Mouse (Mus musculus) neural tube, embryonic 13.5 days (tissue): ENCODE data around the gene Lcmt2. TPM values are rescaled to one million over a fixed set of nuclear protein-coding genes. Genes with fewer than 3 reads are reported as not detected.
"Not testable (repeated sequence)": the region's sequence is repeated elsewhere in the genome, so short reads cannot be mapped to it uniquely, and the experiment has no call there.

ENCODE experiments used
- ATAC-seq: fragments of 200-750 bp; cut with Nextera tagmentation; 2 replicates; pipeline ENCODE4 v1.8.0; 2017; ENCODE audit warnings: low read depth, mild to moderate bottlenecking, moderate TSS enrichment, moderate library complexity
- H3K27ac ChIP-seq: fragments of 300-500 bp; sonication (generic); replicated peaks from 2 replicates; pipeline ENCODE4 v1.5.1; 2015; ENCODE audit warnings: moderate library complexity, mild to moderate bottlenecking, inconsistent platforms
- H3K27me3 ChIP-seq: fragments of 300-500 bp; sonication (generic); 2 replicates; pipeline ENCODE4 v1.6.1; 2015; ENCODE audit warnings: mild to moderate bottlenecking, inconsistent platforms
- H3K36me3 ChIP-seq: fragments of 300-500 bp; sonication (generic); 2 replicates; pipeline ENCODE4 v1.6.1; 2015; ENCODE audit warnings: mild to moderate bottlenecking, inconsistent platforms
- H3K4me1 ChIP-seq: fragments of 300-500 bp; sonication (generic); replicated peaks from 2 replicates; pipeline ENCODE4 v1.6.1; 2015; ENCODE audit warnings: inconsistent platforms
- H3K4me2 ChIP-seq: fragments of 300-500 bp; sonication (generic); 2 replicates; pipeline ENCODE4 v1.6.1; 2015; ENCODE audit warnings: inconsistent platforms, mild to moderate bottlenecking, moderate library complexity
- H3K4me3 ChIP-seq: fragments of 300-500 bp; sonication (generic); 2 replicates; pipeline ENCODE4 v1.5.1; 2015; ENCODE audit warnings: mild to moderate bottlenecking, inconsistent platforms
- H3K9ac ChIP-seq: fragments of 300-500 bp; sonication (generic); 2 replicates; pipeline ENCODE4 v1.6.1; 2015; ENCODE audit warnings: moderate library complexity, mild to moderate bottlenecking, inconsistent platforms
- H3K9me3 ChIP-seq: fragments of 300-500 bp; sonication (generic); 2 replicates; pipeline ENCODE4 v1.6.1; 2016; ENCODE audit warnings: inconsistent platforms
- WGBS: fragments of 180-500 bp; shearing (Covaris S2); methylation state at CpG from one replicate; pipeline ENCODE4 v1.1.7; 2015; 5-methylcytosine and 5-hydroxymethylcytosine counted together
- polyA plus RNA-seq: library from polyadenylated mRNA; unstranded; fragments of >200 nt; fragmentation: Nextera tagmentation; extraction: Ambion mirVana; gene quantifications from 2 replicates; pipeline ENCODE4 v1.2.1, GENCODE M21; 2015

The Lcmt2 gene
- polyA plus RNA-seq, 1 experiment from 2014 or later: 21.2 TPM

DNA sequence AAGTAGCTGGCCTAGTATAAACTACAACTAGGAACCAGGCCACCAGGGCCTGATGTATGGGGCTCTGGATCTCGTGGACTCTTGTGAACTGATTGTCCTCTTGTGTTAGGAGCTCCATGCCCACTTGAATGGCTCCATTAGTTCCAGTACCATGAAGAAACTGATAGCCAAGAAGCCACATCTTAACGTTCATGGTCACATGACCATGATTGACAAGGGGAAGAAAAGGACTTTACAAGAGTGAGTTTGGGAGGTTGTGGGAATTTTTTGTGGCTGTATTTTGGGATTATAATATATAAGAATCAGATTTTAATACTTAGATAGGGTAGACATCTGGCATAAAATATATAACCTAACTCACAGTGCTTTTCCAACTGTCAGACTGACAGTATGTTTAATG lies 2.0 kb upstream of the Lcmt2 start:
- Histone ChIP-seq H3K4me2 (no peak overlapping the region), H3K9me3 (no peaks in the 10 kb centered on the region), H3K27ac (no peak overlapping the region), H3K36me3 (peaks cover 46% of the 10 kb centered on the region), H3K4me3 (no peak overlapping the region), H3K4me1 (peaks cover 35% of the 10 kb centered on the region), H3K9ac (no peak overlapping the region), H3K27me3 (no peaks in the 10 kb centered on the region)
- 41% methylated on average over 2 of the region's 2 CpGs for WGBS
- no peak for ATAC-seq

DNA sequence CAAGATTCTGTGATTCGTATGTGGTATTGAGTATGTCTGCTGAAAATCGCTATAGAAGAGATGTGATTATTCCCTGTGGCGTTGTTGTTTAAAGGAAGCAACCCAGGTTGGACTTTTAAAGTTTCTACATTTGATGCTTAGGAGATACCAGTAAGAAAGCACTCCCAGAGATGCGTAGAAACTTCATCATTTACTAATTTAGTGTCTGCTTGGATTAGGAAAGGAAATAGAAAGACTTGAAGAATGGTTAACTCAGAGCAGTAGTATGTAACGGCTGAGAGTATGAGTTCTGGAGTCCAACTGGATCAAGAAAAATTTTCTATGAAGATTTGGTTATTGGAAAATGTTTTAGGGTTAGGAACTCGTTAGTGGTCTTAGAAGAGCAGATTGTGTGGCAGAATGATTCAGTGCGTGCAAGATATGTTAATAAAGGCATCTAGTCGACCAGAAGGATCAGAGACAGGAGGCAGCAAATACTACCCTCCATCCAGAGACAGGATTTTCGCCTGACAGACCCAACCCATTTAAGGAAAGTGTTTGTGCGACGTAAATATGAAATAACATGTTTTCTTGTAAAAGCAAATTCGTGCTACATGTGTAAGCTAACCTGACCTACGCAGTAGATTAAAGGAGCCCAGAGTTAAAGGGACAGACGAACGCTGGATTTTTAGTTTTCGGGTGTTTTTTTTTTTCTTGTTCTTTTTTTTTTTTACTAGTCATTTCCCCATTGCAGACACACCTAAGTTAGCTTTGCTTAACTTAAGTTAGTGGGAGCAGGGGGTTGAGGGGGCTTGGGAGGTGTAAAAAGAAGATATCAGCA lies 973 bp upstream of the Lcmt2 start:
- Histone ChIP-seq H3K4me2 (peak overlapping the region; percentile 81), H3K9ac (peak overlapping the region; percentile 92), H3K27me3 (no peaks in the 10 kb centered on the region), H3K36me3 (peaks cover 40% of the 10 kb centered on the region), H3K4me1 (peaks cover 39% of the 10 kb centered on the region), H3K4me3 (peak overlapping the region; percentile 67), H3K9me3 (no peaks in the 10 kb centered on the region), H3K27ac (peak overlapping the region; percentile 98)
- no peak for ATAC-seq
- WGBS: 77% methylated on average over 16 of the region's 16 CpGs

- ATAC-seq: peak; percentile 53; the same call in 1 of the 2 replicates
- peak overlapping the region; percentile 98 for H3K27ac ChIP-seq
- no peaks in the 10 kb centered on the region for H3K9me3 ChIP-seq
- 41% methylated on average over 29 of the region's 29 CpGs for WGBS
- peaks cover 35% of the 10 kb centered on the region for H3K36me3 ChIP-seq
- no peaks in the 10 kb centered on the region for H3K27me3 ChIP-seq
- peak overlapping the region; percentile 81 for H3K4me2 ChIP-seq
- peak overlapping the region; percentile 67 for H3K4me3 ChIP-seq
- peaks cover 39% of the 10 kb centered on the region for H3K4me1 ChIP-seq
- H3K9ac ChIP-seq: peak overlapping the region; percentile 92
Observed at GRCm38 (mm10) chr2:121139266-121140017, 1.0 kb downstream of the Lcmt2 start.

- H3K9me3 ChIP-seq: no peaks in the 10 kb centered on the region
- H3K27ac ChIP-seq: no peak overlapping the region
- H3K4me1 ChIP-seq: peaks cover 39% of the 10 kb centered on the region
- H3K4me3 ChIP-seq: no peak overlapping the region
- WGBS: 97% methylated on average over 4 of the region's 4 CpGs
- H3K27me3 ChIP-seq: peaks cover 2% of the 10 kb centered on the region; the same call in 1 of the 2 replicates
- no peak overlapping the region for H3K4me2 ChIP-seq
- ATAC-seq: no peak
- no peak overlapping the region for H3K9ac ChIP-seq
- peaks cover 22% of the 10 kb centered on the region for H3K36me3 ChIP-seq
Observed at GRCm38 (mm10) chr2:121137371-121137770, 3.1 kb downstream of the Lcmt2 start.

- ATAC-seq: no peak
- H3K27me3 ChIP-seq: peaks cover 2% of the 10 kb centered on the region; the same call in 1 of the 2 replicates
- H3K9ac ChIP-seq: no peak overlapping the region
- 72% methylated on average over 1 of the region's 1 CpGs for WGBS
- peaks cover 8% of the 10 kb centered on the region for H3K4me1 ChIP-seq
- H3K27ac ChIP-seq: no peak overlapping the region
- no peak overlapping the region for H3K4me3 ChIP-seq
- no peaks in the 10 kb centered on the region for H3K9me3 ChIP-seq
- no peak overlapping the region for H3K4me2 ChIP-seq
- peaks cover 12% of the 10 kb centered on the region for H3K36me3 ChIP-seq
Observed at GRCm38 (mm10) chr2:121132822-121133221, 7.6 kb downstream of the Lcmt2 start.

GRCm38 (mm10) chr2:121128865-121129620 lies 11.4 kb downstream of the Lcmt2 start:
- 77% methylated on average over 9 of the region's 9 CpGs for WGBS

GRCm38 (mm10) chr2:121127536-121127935 lies 12.9 kb downstream of the Lcmt2 start:
- H3K9ac ChIP-seq: no peak overlapping the region
- H3K36me3 ChIP-seq: no peaks in the 10 kb centered on the region
- H3K4me1 ChIP-seq: no peaks in the 10 kb centered on the region
- no peak overlapping the region for H3K4me3 ChIP-seq
- no peaks in the 10 kb centered on the region for H3K9me3 ChIP-seq
- no peak for ATAC-seq
- no peak overlapping the region for H3K4me2 ChIP-seq
- no peak overlapping the region for H3K27ac ChIP-seq
- 91% methylated on average over 1 of the region's 1 CpGs for WGBS
- H3K27me3 ChIP-seq: no peaks in the 10 kb centered on the region

More at GRCm38 (mm10) chr2:121128865-121129620, 11.4 kb downstream of the Lcmt2 start:
- Histone ChIP-seq H3K4me1 (no peaks in the 10 kb centered on the region), H3K27ac (no peak overlapping the region), H3K36me3 (no peaks in the 10 kb centered on the region), H3K4me2 (no peak overlapping the region), H3K9me3 (no peaks in the 10 kb centered on the region), H3K4me3 (no peak overlapping the region), H3K9ac (no peak overlapping the region), H3K27me3 (peaks cover 2% of the 10 kb centered on the region; the same call in 1 of the 2 replicates)
- ATAC-seq: no peak

DNA sequence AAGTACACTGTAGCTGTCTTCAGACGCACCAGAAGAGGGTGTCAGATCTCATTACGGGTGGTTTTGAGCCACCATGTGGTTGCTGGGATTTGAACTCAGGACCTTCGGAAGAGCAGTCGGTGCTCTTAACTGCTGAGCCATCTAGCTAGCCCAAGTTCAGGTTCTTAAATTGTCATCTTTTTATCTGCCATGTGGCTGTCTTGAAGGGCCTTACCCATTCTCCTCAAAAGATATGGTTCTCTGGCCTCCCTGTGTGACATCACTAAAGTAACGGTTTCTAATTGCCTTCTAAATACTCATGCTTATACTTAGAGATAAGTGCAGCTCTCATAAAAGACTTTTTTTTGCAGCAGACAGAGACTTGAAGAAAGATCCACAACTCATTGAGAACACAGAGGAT lies 14.2 kb downstream of the Lcmt2 start:
- H3K36me3 ChIP-seq, H3K4me3 ChIP-seq, H3K27me3 ChIP-seq, H3K4me1 ChIP-seq, H3K9me3 ChIP-seq, H3K27ac ChIP-seq, H3K9ac ChIP-seq, ATAC-seq, H3K4me2 ChIP-seq: not testable (repeated sequence)
- WGBS: 93% methylated on average over 5 of the region's 5 CpGs

GRCm38 (mm10) chr2:121119260-121119659 lies 21.2 kb downstream of the Lcmt2 start:
- no peak for ATAC-seq
- Histone ChIP-seq H3K4me2 (no peak overlapping the region), H3K4me1 (no peaks in the 10 kb centered on the region), H3K9me3 (no peaks in the 10 kb centered on the region), H3K27me3 (no peaks in the 10 kb centered on the region), H3K27ac (no peak overlapping the region), H3K9ac (no peak overlapping the region), H3K36me3 (no peaks in the 10 kb centered on the region), H3K4me3 (no peak overlapping the region)
- WGBS: 93% methylated on average over 3 of the region's 3 CpGs

GRCm38 (mm10) chr2:121115418-121115817 lies 25.0 kb downstream of the Lcmt2 start:
- H3K4me1 ChIP-seq: no peaks in the 10 kb centered on the region
- no peak overlapping the region for H3K9ac ChIP-seq
- H3K4me3 ChIP-seq: no peak overlapping the region
- H3K9me3 ChIP-seq: no peaks in the 10 kb centered on the region
- no peak for ATAC-seq
- 96% methylated on average over 2 of the region's 2 CpGs for WGBS
- H3K36me3 ChIP-seq: no peaks in the 10 kb centered on the region
- H3K4me2 ChIP-seq: no peak overlapping the region
- no peaks in the 10 kb centered on the region for H3K27me3 ChIP-seq
- no peak overlapping the region for H3K27ac ChIP-seq

- H3K4me3 ChIP-seq: no peak within 1 kb of the TSS
- H3K4me2 ChIP-seq: no peak within 1 kb of the TSS
- H3K9ac ChIP-seq: no peak within 1 kb of the TSS
- no peaks in the 10 kb centered on the region for H3K36me3 ChIP-seq
- WGBS: 84% methylated on average over 4 of the region's 4 CpGs
- H3K27ac ChIP-seq: no peak within 1 kb of the TSS
- no peaks in the 10 kb centered on the region for H3K27me3 ChIP-seq
- H3K9me3 ChIP-seq: no peaks in the 10 kb centered on the region
- ATAC-seq: no peak
- no peaks in the 10 kb centered on the region for H3K4me1 ChIP-seq
Observed at GRCm38 (mm10) chr2:121109695-121110094, 30.8 kb downstream of the Lcmt2 start, which contains the start of gene Tgm7. Gene Tgm7, minus strand, starts transcription at chr2:121109795.

DNA sequence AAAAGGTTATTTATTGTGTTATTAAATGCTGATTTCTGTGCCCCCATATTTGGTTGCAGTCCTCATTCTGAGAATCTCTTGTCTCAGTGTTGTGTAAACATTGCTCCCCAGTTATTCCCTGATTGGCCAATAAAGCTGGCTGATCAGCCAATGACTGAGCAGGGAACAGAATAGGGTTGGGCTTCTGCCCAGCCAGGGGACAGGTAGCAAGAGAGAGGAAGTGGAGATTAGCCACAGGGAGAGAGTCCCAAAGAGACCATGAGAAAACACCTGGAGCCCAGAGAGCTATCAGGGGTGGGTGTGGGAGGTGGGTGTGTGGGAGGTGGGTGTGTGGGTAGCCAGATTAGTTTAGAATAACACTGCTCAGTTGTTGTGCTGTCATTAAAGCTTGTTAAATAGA lies 34.5 kb downstream of the Lcmt2 start:
- no peaks in the 10 kb centered on the region for H3K36me3 ChIP-seq
- ATAC-seq: no peak
- H3K27me3 ChIP-seq: no peaks in the 10 kb centered on the region
- H3K9me3 ChIP-seq: no peaks in the 10 kb centered on the region
- H3K4me3 ChIP-seq: no peak overlapping the region
- no peak overlapping the region for H3K27ac ChIP-seq
- no peaks in the 10 kb centered on the region for H3K4me1 ChIP-seq
- no peak overlapping the region for H3K4me2 ChIP-seq
- no peak overlapping the region for H3K9ac ChIP-seq
